Mouse (Mus musculus): ENCODE measurements at regions not wholly inside any gene's neighbourhood (a gene's known extent, or its start where the extent isn't known, plus 50 kb on each side); places are given as distances from the start of the nearest gene placed in this dataset.
"Not testable (repeated sequence)": the region's sequence is repeated elsewhere in the genome, so short reads cannot be mapped to it uniquely, and the experiment has no call there.

DNA sequence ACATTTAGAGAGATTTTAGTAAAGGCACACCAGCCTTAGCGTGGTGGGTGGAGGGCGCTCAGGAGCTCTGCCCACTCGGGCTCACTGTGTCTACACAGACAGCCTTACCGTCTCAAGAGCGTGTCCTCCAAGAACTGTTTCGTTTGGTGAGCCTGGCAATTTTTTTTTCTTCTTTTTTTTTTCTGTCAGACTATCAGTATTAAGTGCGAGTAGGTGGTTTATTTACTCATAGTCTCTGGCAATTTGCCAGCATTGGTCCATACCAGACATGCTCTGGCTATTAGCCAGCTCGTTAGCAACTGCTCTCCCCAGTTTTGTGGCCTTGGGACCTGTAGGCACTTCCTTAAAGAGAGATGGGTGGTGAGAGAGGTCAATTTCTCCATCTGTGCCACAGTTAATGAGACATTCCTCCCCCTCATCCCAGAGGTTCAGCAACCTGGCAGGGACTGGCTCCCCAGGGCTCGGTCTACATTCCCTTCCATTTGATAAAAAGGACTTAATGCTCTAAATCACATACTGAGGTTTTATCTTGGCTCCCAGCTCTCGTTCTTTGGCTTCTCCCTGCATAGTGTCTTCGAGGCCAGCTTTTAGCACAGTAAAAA is 192.9 kb upstream of the Hs6st1 start:
- DNase-seq, result peak in 1 of 2 experiments; percentile 45

DNA sequence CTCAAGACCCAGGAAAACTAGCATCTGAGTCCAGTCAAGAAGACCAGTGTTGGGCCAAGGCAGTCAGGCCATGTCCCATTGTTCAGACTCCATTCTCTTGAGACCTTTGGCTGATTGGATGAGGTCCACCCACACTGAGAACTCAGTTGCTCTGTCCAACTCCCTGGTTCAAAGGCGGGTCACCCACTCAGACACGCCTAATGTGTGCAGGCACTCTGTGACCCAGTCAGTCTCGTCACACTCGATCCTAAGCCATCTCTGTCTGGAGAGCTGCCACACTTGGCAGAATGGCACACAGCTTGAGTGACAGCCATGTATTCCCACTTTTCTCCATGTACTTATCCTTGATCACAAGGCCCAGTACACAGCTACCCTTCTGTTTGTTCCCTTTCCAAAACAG is 189.8 kb upstream of the Hs6st1 start:
- DNase-seq, result peak; percentile 52 to 56

DNA sequence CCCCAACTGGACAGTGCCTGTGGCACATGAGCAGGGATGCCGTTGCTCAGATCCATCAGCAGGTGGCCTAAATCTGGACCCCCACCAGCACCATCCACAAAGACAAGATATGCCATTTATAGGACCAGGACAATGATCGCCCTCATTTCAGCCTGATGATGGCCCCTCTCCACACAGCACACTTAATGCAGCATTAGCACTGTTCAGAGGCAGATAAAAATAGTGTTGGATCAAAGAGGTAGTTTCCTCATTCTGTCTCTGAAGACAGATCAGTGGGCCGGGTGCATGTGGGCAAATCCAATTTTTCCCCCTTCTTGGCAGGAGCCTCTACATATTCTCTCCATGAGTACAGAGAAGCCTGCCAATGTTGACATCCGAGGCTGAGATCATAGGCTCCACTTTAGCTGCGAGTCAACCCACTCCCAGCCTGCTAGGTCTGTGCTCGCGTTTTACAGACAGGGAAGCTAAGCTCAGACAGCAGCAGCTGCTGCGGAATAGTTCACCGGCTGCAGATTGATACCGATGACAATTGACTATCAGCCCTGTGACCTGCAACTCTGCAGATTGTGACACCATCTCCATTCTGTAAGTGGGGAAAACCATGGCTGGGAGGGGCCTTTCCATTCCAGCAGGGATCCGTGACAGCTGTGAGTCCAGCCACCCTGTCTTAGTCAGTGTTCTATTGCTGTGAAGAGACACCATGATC is 188.7 kb upstream of the Hs6st1 start:
- peak; percentile 60 to 65 for DNase-seq

- no peak for DNase-seq
Measured at GRCm38 (mm10) chr1:35880562-35881265, 187.5 kb upstream of the Hs6st1 start.

DNA sequence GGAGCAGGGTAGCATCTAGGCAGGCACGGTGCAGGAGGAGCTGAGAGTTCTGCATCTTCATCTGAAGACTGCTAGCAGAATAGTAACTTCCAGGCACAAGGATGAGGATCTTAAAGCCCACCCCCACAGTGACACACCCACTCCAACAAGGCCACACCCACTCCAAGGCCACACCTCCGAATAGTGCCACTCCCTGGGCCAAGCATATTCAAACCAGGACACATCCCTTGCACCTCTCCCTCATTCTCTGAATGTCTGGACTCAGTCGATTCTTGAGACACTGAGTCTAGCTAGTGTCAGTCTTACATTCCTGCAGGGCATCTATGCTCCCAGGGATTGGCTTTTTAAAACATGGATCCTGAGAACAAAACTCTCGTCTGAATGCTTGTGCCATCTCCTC is 186.7 kb upstream of the Hs6st1 start:
- DNase-seq, result no peak

DNA sequence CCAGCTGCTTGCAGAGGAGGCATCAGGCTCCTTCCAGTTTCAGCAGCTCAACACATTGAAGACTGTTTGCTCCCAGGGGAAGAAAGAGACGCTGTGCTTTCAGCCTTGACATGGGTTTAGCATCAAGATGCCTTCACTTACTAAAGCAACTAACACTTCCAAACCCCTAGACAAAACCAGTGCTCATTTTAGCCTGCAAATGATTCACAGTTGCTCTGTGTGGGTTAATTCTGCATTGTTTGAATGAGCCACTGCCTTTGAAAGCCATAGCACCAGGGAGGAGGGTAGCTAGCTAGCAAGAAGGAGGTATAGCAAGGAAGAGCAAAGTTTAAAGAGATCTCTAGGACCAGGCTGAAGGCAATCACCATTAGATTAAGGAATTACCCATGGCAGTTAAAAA is 186.1 kb upstream of the Hs6st1 start:
- DNase-seq, result no peak

- DNase-seq, result no peak
Measured at GRCm38 (mm10) chr1:35889731-35890499, 178.3 kb upstream of the Hs6st1 start.

DNA sequence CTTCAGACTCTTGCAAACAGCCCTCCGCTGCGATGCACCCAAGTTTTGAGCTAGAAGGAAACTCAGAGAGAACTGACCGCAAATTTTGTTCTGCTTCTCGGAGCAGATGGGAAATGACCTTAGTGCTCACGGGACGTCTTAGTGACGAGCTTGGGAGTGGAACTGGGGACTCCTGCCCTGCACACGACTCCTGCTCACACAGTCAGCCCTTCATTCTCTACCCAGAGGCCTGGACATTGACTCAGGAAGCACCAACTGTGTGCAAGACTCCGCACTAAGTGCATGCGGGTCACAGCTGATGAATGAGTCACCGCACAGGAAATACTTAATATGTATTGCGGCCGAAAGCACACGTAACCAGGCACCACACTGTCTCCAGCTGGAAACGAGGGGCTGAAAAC is 177.7 kb upstream of the Hs6st1 start:
- no peak for DNase-seq

GRCm38 (mm10) chr1:35899536-35899935 is 168.7 kb upstream of the Hs6st1 start:
- DNase-seq, result no peak

DNA sequence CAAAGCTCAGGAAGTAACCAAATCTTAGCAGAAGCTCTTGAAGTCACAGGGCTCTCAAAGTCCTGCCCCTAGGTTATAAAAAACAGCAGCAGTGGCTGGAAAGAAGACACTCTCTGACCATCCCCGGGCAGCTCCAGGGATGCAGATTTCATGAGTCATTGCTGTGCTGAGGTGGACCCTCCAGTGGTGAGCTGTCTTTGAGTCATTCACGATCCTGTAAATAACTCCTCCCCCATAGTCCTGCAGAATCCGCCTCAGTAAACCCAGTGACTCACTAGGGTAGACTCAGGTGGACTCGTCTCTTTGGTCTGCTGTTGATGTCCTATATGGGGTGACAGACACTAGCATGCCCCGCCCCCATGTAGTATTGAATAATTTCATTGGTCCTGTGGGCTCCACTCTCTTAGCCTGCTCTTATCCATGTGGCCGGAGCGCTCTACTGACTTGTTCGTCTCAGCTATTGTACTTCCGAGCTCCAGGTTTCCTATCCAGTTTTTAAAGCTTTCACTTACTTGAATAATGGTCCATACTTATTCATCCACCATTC is 164.1 kb upstream of the Hs6st1 start:
- no peak for DNase-seq

DNA sequence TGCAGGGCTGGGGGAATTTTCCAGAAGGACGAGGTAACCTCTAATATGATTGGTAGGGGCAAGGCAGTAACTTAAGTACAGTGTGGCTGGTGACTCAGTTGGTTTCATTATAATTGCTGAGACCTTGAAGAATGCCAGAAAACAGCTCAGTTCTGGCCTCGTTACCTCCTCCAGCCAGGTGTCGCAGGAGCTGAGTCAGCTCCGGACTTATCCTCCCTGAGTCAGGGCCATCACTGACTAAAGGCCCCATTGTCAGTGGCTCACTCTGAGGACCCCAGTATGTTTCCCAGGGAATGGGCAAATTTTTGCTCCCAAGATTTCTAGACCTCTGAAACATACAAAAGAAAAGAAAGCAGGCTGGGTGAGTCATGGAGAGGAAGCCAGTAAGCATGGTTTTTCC is 154.6 kb upstream of the Hs6st1 start:
- DNase-seq, result no peak

- not testable (repeated sequence) for DNase-seq
Measured at GRCm38 (mm10) chr1:35914175-35914574, 154.0 kb upstream of the Hs6st1 start.

DNA sequence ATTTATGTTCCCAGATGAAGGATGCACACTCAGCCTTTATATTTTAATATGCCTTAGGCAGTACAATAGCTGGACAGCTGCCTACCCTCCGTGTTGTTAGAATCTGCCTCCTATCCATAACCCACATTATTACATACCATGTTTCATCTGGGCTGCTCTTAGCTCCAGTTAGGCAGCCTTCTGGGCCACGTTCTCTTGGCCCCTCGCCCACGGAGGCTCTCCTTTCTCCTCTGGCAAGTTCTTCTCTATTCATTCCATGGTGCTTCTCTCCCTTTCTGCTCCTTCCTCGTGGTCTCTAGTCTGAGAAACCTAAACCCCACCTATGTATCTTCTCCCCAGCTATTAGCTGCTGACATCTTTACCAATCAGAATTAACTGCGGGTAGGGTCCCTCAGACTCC is 152.7 kb upstream of the Hs6st1 start:
- DNase-seq, result no peak

DNA sequence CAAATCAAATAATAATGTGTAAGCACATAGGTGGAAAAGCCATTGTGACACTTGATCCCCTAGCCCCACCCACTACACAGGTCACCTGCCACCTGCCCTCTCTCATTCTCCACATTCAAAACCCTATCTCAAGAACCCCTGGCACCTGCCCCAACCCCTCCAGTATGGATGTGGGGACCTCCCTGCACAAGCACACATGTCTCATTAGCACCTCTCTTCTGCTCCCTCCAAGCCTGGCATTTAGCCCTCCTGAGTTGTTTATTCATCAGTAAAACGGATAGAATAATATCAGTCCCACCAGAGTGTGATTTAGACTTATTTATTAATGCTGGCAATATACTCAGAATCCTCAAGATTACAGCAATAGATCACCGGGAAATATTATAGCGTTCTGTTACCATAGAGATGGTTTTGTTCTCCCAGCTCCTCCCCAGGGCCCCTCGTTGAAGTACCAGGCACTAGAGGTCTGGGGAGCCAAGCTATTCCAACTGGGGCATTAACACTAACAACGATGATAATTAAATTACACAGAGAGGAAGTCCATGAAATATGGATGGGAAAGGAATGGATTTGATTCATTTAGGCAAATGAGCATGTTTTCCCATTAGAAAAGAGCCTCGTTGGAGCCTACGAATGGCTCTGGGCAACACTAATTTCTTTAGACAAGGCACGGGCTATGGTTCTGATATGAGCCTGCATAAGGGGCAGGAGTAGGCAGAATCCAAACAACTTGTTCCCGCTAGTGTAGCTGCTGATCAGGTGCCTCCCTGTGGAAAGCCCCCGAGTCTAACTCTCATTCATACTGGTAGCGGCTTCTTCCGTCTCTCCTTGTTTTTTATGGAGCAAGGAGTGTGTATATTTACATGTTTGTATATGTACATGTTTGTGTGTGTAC is 148.1 kb upstream of the Hs6st1 start:
- DNase-seq, result peak in 1 of 2 experiments; percentile 32

- DNase-seq, result no peak
Measured at GRCm38 (mm10) chr1:35924796-35925195, 143.4 kb upstream of the Hs6st1 start.

GRCm38 (mm10) chr1:35925301-35925700 is 142.9 kb upstream of the Hs6st1 start:
- no peak for DNase-seq

DNA sequence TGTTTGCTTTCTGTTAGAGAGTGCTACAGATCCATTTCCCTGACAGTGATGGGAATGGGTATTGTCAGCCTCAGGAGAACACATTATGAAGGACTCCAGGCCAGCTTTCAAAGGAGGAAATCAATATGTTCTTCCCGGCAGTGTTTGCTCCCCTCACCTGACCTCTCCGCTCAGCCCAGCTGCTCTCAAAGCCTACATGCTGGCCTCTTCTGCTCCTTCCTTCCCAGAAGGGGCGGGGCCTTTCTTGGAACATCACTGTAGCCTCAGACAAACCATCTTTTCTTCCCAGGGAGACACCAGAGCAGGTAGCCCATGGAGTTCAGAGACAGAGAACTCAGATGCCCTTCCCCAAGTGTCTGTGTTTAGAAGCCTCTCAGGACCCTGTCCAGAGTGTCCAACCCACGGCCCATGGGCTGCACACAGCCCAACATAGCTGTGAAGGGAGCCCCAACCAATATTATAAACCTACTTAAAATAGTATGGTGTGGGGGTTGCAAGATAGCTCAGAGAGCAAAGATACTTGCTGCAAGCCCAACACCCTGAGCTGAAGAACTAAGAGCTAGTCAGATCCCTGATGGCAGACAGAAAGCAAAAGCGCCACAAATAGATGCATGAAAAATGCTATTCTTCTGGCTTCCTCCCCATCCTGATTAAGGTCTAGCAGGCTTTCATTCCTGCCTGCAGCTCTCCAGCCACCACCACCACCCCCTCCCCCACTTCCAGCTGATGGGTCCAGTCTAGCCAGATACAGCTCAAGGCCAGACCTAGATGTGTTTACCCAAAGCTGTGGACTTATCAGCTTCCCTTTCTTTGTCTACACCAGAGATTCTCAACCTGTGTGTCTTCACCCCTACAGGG is 141.8 kb upstream of the Hs6st1 start:
- no peak for DNase-seq

DNA sequence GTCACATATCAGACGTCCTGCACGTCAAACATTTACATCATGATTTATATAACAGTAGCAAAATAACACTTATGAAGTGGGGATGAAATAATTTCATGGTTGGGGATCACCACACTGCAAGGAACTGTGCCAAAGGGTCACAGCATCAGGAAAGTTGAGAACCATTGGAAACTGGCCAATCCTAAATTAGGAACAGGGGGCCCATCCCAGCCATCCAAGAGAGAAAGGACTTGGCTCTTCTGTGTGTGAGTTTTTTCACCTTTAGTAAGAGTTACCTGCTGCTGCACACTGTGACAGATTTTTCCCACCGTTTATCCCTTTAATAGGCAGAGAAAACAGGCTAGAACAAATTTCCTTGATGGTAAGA is 141.2 kb upstream of the Hs6st1 start:
- no peak for DNase-seq

DNA sequence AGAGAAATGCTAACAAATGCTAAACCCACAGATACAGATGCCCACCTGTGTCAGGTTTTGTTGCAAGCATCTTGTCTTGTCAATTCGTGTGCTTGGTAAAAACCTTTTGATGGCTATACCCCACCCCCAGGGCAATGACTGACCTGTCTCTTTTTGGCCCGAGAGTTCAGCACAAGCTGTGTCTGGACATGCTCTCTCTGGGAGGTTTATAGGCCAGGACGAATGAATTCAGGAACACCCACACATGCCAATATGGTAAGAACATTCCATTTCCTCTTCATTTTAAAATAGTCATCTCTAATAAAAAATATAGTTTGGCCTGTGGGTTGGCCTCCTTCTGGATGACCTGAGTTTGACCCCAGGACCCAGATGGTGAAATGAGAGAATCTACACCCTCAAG is 137.8 kb upstream of the Hs6st1 start:
- peak; percentile 43 to 65 for DNase-seq

GRCm38 (mm10) chr1:35931056-35931455 is 137.1 kb upstream of the Hs6st1 start:
- no peak for DNase-seq

DNA sequence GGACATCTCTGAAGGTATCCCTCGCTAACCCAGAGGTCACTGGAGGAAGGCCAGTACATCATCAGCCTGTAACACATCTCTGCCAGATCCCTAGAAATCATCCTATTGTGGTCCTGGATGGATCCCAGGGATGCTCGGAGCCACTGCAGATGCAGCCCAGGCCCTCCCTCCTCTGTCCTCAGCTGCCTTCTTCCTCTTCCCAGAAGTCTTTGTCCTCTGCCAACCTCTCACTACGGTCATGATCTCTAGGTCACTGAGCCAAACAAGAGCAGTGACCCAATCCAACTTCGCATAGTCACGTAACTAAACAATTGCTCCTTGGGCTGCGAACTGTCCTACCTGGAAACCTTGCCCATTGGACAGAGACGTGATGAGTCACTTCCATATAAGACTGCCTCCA is 134.7 kb upstream of the Hs6st1 start:
- no peak for DNase-seq

Data from cerebellum, postnatal 14 days (tissue).